Mouse (Mus musculus): Measurements from ENCODE around the gene Wdfy4. TPM values are rescaled to one million over a fixed set of nuclear protein-coding genes. Genes with fewer than 3 reads are reported as not detected.

Wdfy4 gene
- polyA plus RNA-seq, 2 experiments = 0.60 to 0.89 TPM

GRCm38 (mm10) chr14:33005114-33005513 is 180.2 kb downstream of the Wdfy4 start:
- Histone ChIP-seq H3K36me3 (ENCODE audit: control insufficient read depth, insufficient read depth, low read length) (no peaks in the 10 kb centered on the region), H3K4me3 (replicated peaks; ENCODE audit: low read length) (no peak overlapping the region), H3K27ac (replicated peaks; ENCODE audit: low read depth, low read length) (no peak overlapping the region), H3K4me2 (replicated peaks; ENCODE audit: low read depth, low read length, severe bottlenecking) (no peak overlapping the region), H3K9me3 (ENCODE audit: control insufficient read depth, low read length) (no peaks in the 10 kb centered on the region), H3K9ac (ENCODE audit: low read depth, low read length, severe bottlenecking) (no peak overlapping the region), H3K27me3 (ENCODE audit: control insufficient read depth, insufficient read depth, low read length) (no peaks in the 10 kb centered on the region), H3K4me1 (ENCODE audit: control insufficient read depth, insufficient read depth, low read length) (no peaks in the 10 kb centered on the region)
- ATAC-seq (ENCODE audit: low FRiP score, low read depth) = no peak
- no peak for DNase-seq (ENCODE audit: low spot score)
- TF ChIP-seq POLR2A (IDR thresholded peaks at IDR 0.05; ENCODE audit: borderline replicate concordance, extremely low read depth, insufficient read depth, insufficient read length) = no peak
- WGBS = 95% methylated on average over 1 of the region's 1 CpGs

GRCm38 (mm10) chr14:33000112-33000979 is 185.0 kb downstream of the Wdfy4 start:
- Histone ChIP-seq H3K9ac (ENCODE audit: low read depth, low read length, severe bottlenecking) (no peak overlapping the region), H3K4me1 (ENCODE audit: control insufficient read depth, insufficient read depth, low read length) (peaks cover 7% of the 10 kb centered on the region), H3K36me3 (ENCODE audit: control insufficient read depth, insufficient read depth, low read length) (no peaks in the 10 kb centered on the region), H3K27ac (replicated peaks; ENCODE audit: low read depth, low read length) (no peak overlapping the region), H3K27me3 (ENCODE audit: control insufficient read depth, insufficient read depth, low read length) (no peaks in the 10 kb centered on the region), H3K9me3 (ENCODE audit: control insufficient read depth, low read length) (no peaks in the 10 kb centered on the region), H3K4me2 (replicated peaks; ENCODE audit: low read depth, low read length, severe bottlenecking) (no peak overlapping the region), H3K4me3 (replicated peaks; ENCODE audit: low read length) (no peak overlapping the region)
- WGBS = 37% methylated on average over 8 of the region's 8 CpGs
- ATAC-seq (ENCODE audit: low FRiP score, low read depth) (no peak), DNase-seq (ENCODE audit: low spot score) (no peak)
- TF ChIP-seq POLR2A (IDR thresholded peaks at IDR 0.05; ENCODE audit: borderline replicate concordance, extremely low read depth, insufficient read depth, insufficient read length) = no peak

- no peak overlapping the region for H3K4me2 ChIP-seq (replicated peaks; ENCODE audit: low read depth, low read length, severe bottlenecking)
- no peaks in the 10 kb centered on the region for H3K27me3 ChIP-seq (ENCODE audit: control insufficient read depth, insufficient read depth, low read length)
- WGBS = 44% methylated on average over 10 of the region's 10 CpGs
- no peak overlapping the region for H3K9ac ChIP-seq (ENCODE audit: low read depth, low read length, severe bottlenecking)
- no peak overlapping the region for H3K4me3 ChIP-seq (replicated peaks; ENCODE audit: low read length)
- no peak for DNase-seq (ENCODE audit: low spot score)
- peaks cover 11% of the 10 kb centered on the region for H3K4me1 ChIP-seq (ENCODE audit: control insufficient read depth, insufficient read depth, low read length)
- H3K36me3 ChIP-seq (ENCODE audit: control insufficient read depth, insufficient read depth, low read length) = no peaks in the 10 kb centered on the region
- no peak overlapping the region for H3K27ac ChIP-seq (replicated peaks; ENCODE audit: low read depth, low read length)
- no peaks in the 10 kb centered on the region for H3K9me3 ChIP-seq (ENCODE audit: control insufficient read depth, low read length)
- ATAC-seq (ENCODE audit: low FRiP score, low read depth) = no peak
- TF ChIP-seq POLR2A (IDR thresholded peaks at IDR 0.05; ENCODE audit: borderline replicate concordance, extremely low read depth, insufficient read depth, insufficient read length) = no peak
Measured at GRCm38 (mm10) chr14:32999511-32999910, 185.8 kb downstream of the Wdfy4 start.

GRCm38 (mm10) chr14:32994954-32995636 is 190.2 kb downstream of the Wdfy4 start:
- Histone ChIP-seq H3K4me1 (ENCODE audit: control insufficient read depth, insufficient read depth, low read length) (peaks cover 11% of the 10 kb centered on the region), H3K4me2 (replicated peaks; ENCODE audit: low read depth, low read length, severe bottlenecking) (peak overlapping the region; percentile 35), H3K27ac (replicated peaks; ENCODE audit: low read depth, low read length) (peak overlapping the region; percentile 13; the same call in 1 of the 2 replicates), H3K27me3 (ENCODE audit: control insufficient read depth, insufficient read depth, low read length) (no peaks in the 10 kb centered on the region), H3K4me3 (replicated peaks; ENCODE audit: low read length) (0 out of 2 replicates have a peak overlapping the region, but pooled peaks have one; percentile 4), H3K36me3 (ENCODE audit: control insufficient read depth, insufficient read depth, low read length) (no peaks in the 10 kb centered on the region), H3K9me3 (ENCODE audit: control insufficient read depth, low read length) (no peaks in the 10 kb centered on the region), H3K9ac (ENCODE audit: low read depth, low read length, severe bottlenecking) (peak overlapping the region; percentile 40; the same call in 1 of the 2 replicates)
- no peak for TF ChIP-seq POLR2A (IDR thresholded peaks at IDR 0.05; ENCODE audit: borderline replicate concordance, extremely low read depth, insufficient read depth, insufficient read length)
- WGBS = 4% methylated on average over 10 of the region's 10 CpGs
- ATAC-seq (ENCODE audit: low FRiP score, low read depth) (peak; percentile 77; the same call in 1 of the 2 replicates), DNase-seq (ENCODE audit: low spot score) (peak; percentile 57)

GRCm38 (mm10) chr14:32991082-32991481 is 194.2 kb downstream of the Wdfy4 start, which contains the start of gene Lrrc18:
Lrrc18 (plus strand) TSS chr14:32991382.
- no peak for TF ChIP-seq POLR2A (IDR thresholded peaks at IDR 0.05; ENCODE audit: borderline replicate concordance, extremely low read depth, insufficient read depth, insufficient read length)
- WGBS = 89% methylated on average over 2 of the region's 2 CpGs
- no peak for ATAC-seq (ENCODE audit: low FRiP score, low read depth)

More at GRCm38 (mm10) chr14:32991082-32991481, 194.2 kb downstream of the Wdfy4 start, which contains the start of gene Lrrc18:
- no peak for DNase-seq (ENCODE audit: low spot score)
- Histone ChIP-seq H3K4me3 (replicated peaks; ENCODE audit: low read length) (no peak within 1 kb of the TSS), H3K9me3 (ENCODE audit: control insufficient read depth, low read length) (no peaks in the 10 kb centered on the region), H3K4me1 (ENCODE audit: control insufficient read depth, insufficient read depth, low read length) (peaks cover 11% of the 10 kb centered on the region), H3K9ac (ENCODE audit: low read depth, low read length, severe bottlenecking) (no peak within 1 kb of the TSS), H3K36me3 (ENCODE audit: control insufficient read depth, insufficient read depth, low read length) (no peaks in the 10 kb centered on the region), H3K4me2 (replicated peaks; ENCODE audit: low read depth, low read length, severe bottlenecking) (no peak within 1 kb of the TSS), H3K27me3 (ENCODE audit: control insufficient read depth, insufficient read depth, low read length) (no peaks in the 10 kb centered on the region), H3K27ac (replicated peaks; ENCODE audit: low read depth, low read length) (no peak within 1 kb of the TSS)

Data from limb, embryonic 14.5 days (tissue).